Mouse (Mus musculus) limb, embryonic 14.5 days (tissue): ENCODE results near the gene Tspyl3. TPM values are rescaled to one million over a fixed set of nuclear protein-coding genes. Genes with fewer than 3 reads are reported as not detected.

Experiments used
- ATAC-seq: fragments of 200-750 bp; cut with Nextera tagmentation; 2 replicates; pipeline ENCODE4 v1.8.0; 2017; ENCODE audit warnings: low read depth, moderate number of reproducible peaks, moderate TSS enrichment; ENCODE audit not compliant: low FRiP score
- DNase-seq: peaks from one replicate; pipeline ENCODE4 v3.0.0-alpha.2; 2015; ENCODE audit warnings: low spot score
- H3K27ac ChIP-seq: fragments of 300-500 bp; sonication (generic); replicated peaks from 2 replicates; pipeline ENCODE4 v1.5.1; 2014; ENCODE audit warnings: low read depth, mild to moderate bottlenecking, low read length, moderate library complexity, mixed read lengths
- H3K27me3 ChIP-seq: fragments of 300-500 bp; sonication (generic); 2 replicates; pipeline ENCODE4 v1.6.1; 2014; ENCODE audit warnings: low read length, mixed read lengths; ENCODE audit not compliant: control insufficient read depth, insufficient read depth
- H3K36me3 ChIP-seq: fragments of 300-500 bp; sonication (generic); 2 replicates; pipeline ENCODE4 v1.6.1; 2014; ENCODE audit warnings: mild to moderate bottlenecking, low read length, moderate library complexity, mixed read lengths; ENCODE audit not compliant: control insufficient read depth, insufficient read depth
- H3K4me1 ChIP-seq: fragments of 300-500 bp; sonication (generic); 2 replicates; pipeline ENCODE4 v1.6.1; 2014; ENCODE audit warnings: antibody characterized with exemption, low read length, mixed read lengths; ENCODE audit not compliant: control insufficient read depth, insufficient read depth
- H3K4me2 ChIP-seq: fragments of 300-500 bp; sonication (generic); replicated peaks from 2 replicates; pipeline ENCODE4 v1.6.1; 2014; ENCODE audit warnings: low read depth, mild to moderate bottlenecking, low read length, moderate library complexity; ENCODE audit not compliant: severe bottlenecking
- H3K4me3 ChIP-seq: fragments of 300-500 bp; sonication (generic); replicated peaks from 2 replicates; pipeline ENCODE4 v1.5.1; 2014; ENCODE audit warnings: low read length
- H3K9ac ChIP-seq: fragments of 300-500 bp; sonication (generic); 2 replicates; pipeline ENCODE4 v1.6.1; 2014; ENCODE audit warnings: mild to moderate bottlenecking, low read depth, low read length, moderate library complexity; ENCODE audit not compliant: severe bottlenecking
- H3K9me3 ChIP-seq: fragments of 300-500 bp; sonication (generic); 2 replicates; pipeline ENCODE4 v1.6.1; 2016; ENCODE audit warnings: low read length; ENCODE audit not compliant: control insufficient read depth
- POLR2A ChIP-seq: fragments of 200-500 bp; IDR thresholded peaks from 2 replicates; pipeline ENCODE4 v1.8.0; 2012; ENCODE audit warnings: inconsistent platforms, mild to moderate bottlenecking, moderate library complexity, borderline replicate concordance; ENCODE audit not compliant: insufficient read depth, insufficient read length; ENCODE audit errors: extremely low read depth
- WGBS: fragments of 180-500 bp; shearing (Covaris S2); extraction: QIAGEN DNeasy Blood & Tissue Kit; methylation state at CpG from one replicate; pipeline ENCODE4 v1.1.7; 2014; 5-methylcytosine and 5-hydroxymethylcytosine counted together
- polyA plus RNA-seq, 2 experiments: library from polyadenylated mRNA; depleted of rRNA in 1 of 2; stranded (reverse) in 1 of 2; unstranded in 1 of 2; fragments of >200 nt; fragmentation: Nextera tagmentation in 1 of 2; extraction: Ambion mirVana in 1 of 2; gene quantifications; 2 replicates each; pipeline versions ENCODE4 v1.2.1 to v1.2.3; 2012 to 2014

Tspyl3 gene
- polyA plus RNA-seq, 2 experiments: 13.1 to 13.3 TPM

GRCm38 (mm10) chr2:153179961-153180360 lies 45.3 kb downstream of the Tspyl3 start:
- no peak for DNase-seq
- no peak overlapping the region for H3K27ac ChIP-seq
- H3K9me3 ChIP-seq: no peaks in the 10 kb centered on the region
- no peak overlapping the region for H3K4me3 ChIP-seq
- no peak overlapping the region for H3K4me2 ChIP-seq
- H3K9ac ChIP-seq: no peak overlapping the region
- 85% methylated on average over 3 of the region's 3 CpGs for WGBS
- H3K27me3 ChIP-seq: no peaks in the 10 kb centered on the region
- peaks cover 58% of the 10 kb centered on the region for H3K36me3 ChIP-seq
- TF ChIP-seq POLR2A: no peak
- H3K4me1 ChIP-seq: no peaks in the 10 kb centered on the region
- ATAC-seq: no peak

GRCm38 (mm10) chr2:153179126-153179860 lies 45.9 kb downstream of the Tspyl3 start:
- ATAC-seq: no peak
- WGBS: 81% methylated on average over 10 of the region's 10 CpGs

GRCm38 (mm10) chr2:153177188-153177587 lies 48.1 kb downstream of the Tspyl3 start:
- Histone ChIP-seq H3K27ac (no peak overlapping the region), H3K9ac (no peak overlapping the region), H3K4me2 (no peak overlapping the region), H3K9me3 (no peaks in the 10 kb centered on the region), H3K4me3 (no peak overlapping the region), H3K4me1 (no peaks in the 10 kb centered on the region), H3K27me3 (no peaks in the 10 kb centered on the region), H3K36me3 (peaks cover 32% of the 10 kb centered on the region)
- TF ChIP-seq POLR2A: no peak
- ATAC-seq (no peak), DNase-seq (no peak)
- 85% methylated on average over 3 of the region's 3 CpGs for WGBS

More at GRCm38 (mm10) chr2:153179126-153179860, 45.9 kb downstream of the Tspyl3 start:
- H3K4me2 ChIP-seq: no peak overlapping the region
- no peak for DNase-seq
- no peak for TF ChIP-seq POLR2A
- no peak overlapping the region for H3K27ac ChIP-seq
- peaks cover 52% of the 10 kb centered on the region for H3K36me3 ChIP-seq
- no peaks in the 10 kb centered on the region for H3K4me1 ChIP-seq
- no peak overlapping the region for H3K4me3 ChIP-seq
- H3K27me3 ChIP-seq: no peaks in the 10 kb centered on the region
- no peaks in the 10 kb centered on the region for H3K9me3 ChIP-seq
- no peak overlapping the region for H3K9ac ChIP-seq

GRCm38 (mm10) chr2:153175995-153176570 lies 49.2 kb downstream of the Tspyl3 start:
- WGBS: 69% methylated on average over 8 of the region's 8 CpGs
- Histone ChIP-seq H3K4me3 (no peak overlapping the region), H3K9me3 (no peaks in the 10 kb centered on the region), H3K27ac (no peak overlapping the region), H3K4me1 (no peaks in the 10 kb centered on the region), H3K4me2 (no peak overlapping the region), H3K27me3 (no peaks in the 10 kb centered on the region), H3K36me3 (peaks cover 21% of the 10 kb centered on the region), H3K9ac (no peak overlapping the region)
- ATAC-seq: no peak
- no peak for TF ChIP-seq POLR2A
- DNase-seq: no peak

Other genes with a start within 250 kb of the Tspyl3 start
- gene Pdrg1, start 210.0 kb downstream of the Tspyl3 start, polyA plus RNA-seq (2012; rRNA removed): 107 and 118 TPM in 2 replicates
- gene Pdrg1, start 210.0 kb downstream of the Tspyl3 start, polyA plus RNA-seq (2014; fragmentation: Nextera tagmentation; extraction: Ambion mirVana): 90.8 and 91.0 TPM in 2 replicates
- gene Xkr7, start 193.6 kb downstream of the Tspyl3 start, polyA plus RNA-seq (2012; rRNA removed): 0.03 TPM in 1 of 2 replicates, not detected in the other
- not detected in 2 replicates for gene Xkr7, start 193.6 kb downstream of the Tspyl3 start, polyA plus RNA-seq (2014; fragmentation: Nextera tagmentation; extraction: Ambion mirVana)
- 11.4 and 15.2 TPM in 2 replicates for gene Ccm2l, start 159.5 kb downstream of the Tspyl3 start, polyA plus RNA-seq (2012; rRNA removed)
- 2.1 and 3.2 TPM in 2 replicates for gene Ccm2l, start 159.5 kb downstream of the Tspyl3 start, polyA plus RNA-seq (2014; fragmentation: Nextera tagmentation; extraction: Ambion mirVana)
- gene Hck, start 117.0 kb downstream of the Tspyl3 start, polyA plus RNA-seq (2012; rRNA removed): 8.4 and 11.4 TPM in 2 replicates
- 9.0 and 11.1 TPM in 2 replicates for gene Hck, start 117.0 kb downstream of the Tspyl3 start, polyA plus RNA-seq (2014; fragmentation: Nextera tagmentation; extraction: Ambion mirVana)
- gene Tm9sf4, start 64.1 kb downstream of the Tspyl3 start, polyA plus RNA-seq (2012; rRNA removed): 73.4 and 84.8 TPM in 2 replicates
- gene Tm9sf4, start 64.1 kb downstream of the Tspyl3 start, polyA plus RNA-seq (2014; fragmentation: Nextera tagmentation; extraction: Ambion mirVana): 97.7 and 100 TPM in 2 replicates
- gene Plagl2, start 16.0 kb upstream of the Tspyl3 start, polyA plus RNA-seq (2012; rRNA removed): 17.8 and 20.3 TPM in 2 replicates
- 20.2 and 20.8 TPM in 2 replicates for gene Plagl2, start 16.0 kb upstream of the Tspyl3 start, polyA plus RNA-seq (2014; fragmentation: Nextera tagmentation; extraction: Ambion mirVana)
- gene Pofut1, start 16.1 kb upstream of the Tspyl3 start, polyA plus RNA-seq (2012; rRNA removed): 41.7 and 50.3 TPM in 2 replicates
- 12.1 and 12.4 TPM in 2 replicates for gene Pofut1, start 16.1 kb upstream of the Tspyl3 start, polyA plus RNA-seq (2014; fragmentation: Nextera tagmentation; extraction: Ambion mirVana)
- gene Kif3b, start 66.0 kb upstream of the Tspyl3 start, polyA plus RNA-seq (2012; rRNA removed): 10.6 and 11.5 TPM in 2 replicates
- gene Kif3b, start 66.0 kb upstream of the Tspyl3 start, polyA plus RNA-seq (2014; fragmentation: Nextera tagmentation; extraction: Ambion mirVana): 4.7 and 6.2 TPM in 2 replicates
- gene Asxl1, start 120.4 kb upstream of the Tspyl3 start, polyA plus RNA-seq (2012; rRNA removed): 28.5 and 29.7 TPM in 2 replicates
- gene Asxl1, start 120.4 kb upstream of the Tspyl3 start, polyA plus RNA-seq (2014; fragmentation: Nextera tagmentation; extraction: Ambion mirVana): 19.4 and 20.6 TPM in 2 replicates